Mouse (Mus musculus): ENCODE measurements around the gene H2al1o. TPM values are rescaled to one million over a fixed set of nuclear protein-coding genes. Genes with fewer than 3 reads are reported as not detected.

H2al1o gene
- not detected for polyA plus RNA-seq (2014; fragmentation: Illumina TruSeq; extraction: RNeasy Lipid Tissue Mini Kit (QIAGEN cat#74804); ENCODE audit: low read depth, low replicate concordance)

DNA sequence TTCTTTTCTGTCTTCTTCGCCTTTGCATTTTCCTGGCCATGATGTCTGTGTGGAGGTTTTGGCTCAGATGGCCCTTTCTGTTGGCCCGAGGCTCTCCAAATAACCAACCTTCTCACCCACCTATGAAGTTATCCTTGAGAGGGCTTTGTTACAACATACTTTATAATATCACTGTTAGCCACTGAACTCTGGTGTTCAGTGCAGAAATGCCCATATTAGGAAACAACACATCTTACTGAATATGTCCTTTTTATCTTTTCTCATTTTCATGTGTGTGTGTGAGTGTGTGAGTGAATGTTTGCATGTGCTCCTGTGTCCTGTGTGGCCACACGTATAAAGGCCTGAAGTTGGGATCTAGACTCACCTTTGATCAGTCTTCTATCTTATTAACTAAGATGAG, at the start of gene H2al1o:
TSS of gene H2al1o (minus strand) at position 101 of the 400 bp plus-strand sequence.

Other genes with a start within 250 kb of the H2al1o start
- not detected for gene H2al1k, start 221.8 kb downstream of the H2al1o start, polyA plus RNA-seq (2014; fragmentation: Illumina TruSeq; extraction: RNeasy Lipid Tissue Mini Kit (QIAGEN cat#74804); ENCODE audit: low read depth, low replicate concordance)
- gene Cybb, start 84.6 kb downstream of the H2al1o start, polyA plus RNA-seq (2014; fragmentation: Illumina TruSeq; extraction: RNeasy Lipid Tissue Mini Kit (QIAGEN cat#74804); ENCODE audit: low read depth, low replicate concordance), result 11.1 TPM
- gene Dynlt3, start 90.6 kb upstream of the H2al1o start, polyA plus RNA-seq (2014; fragmentation: Illumina TruSeq; extraction: RNeasy Lipid Tissue Mini Kit (QIAGEN cat#74804); ENCODE audit: low read depth, low replicate concordance), result 102 TPM